Mouse (Mus musculus) liver, embryonic 16.5 days (tissue): ENCODE data around the gene Hoxa7. TPM values are rescaled to one million over a fixed set of nuclear protein-coding genes. Genes with fewer than 3 reads are reported as not detected.

Source experiments
- ATAC-seq: fragments of 200-750 bp; cut with Nextera tagmentation; 2 replicates; pipeline ENCODE4 v1.8.0; 2017; ENCODE audit warnings: low read depth, mild to moderate bottlenecking, moderate number of reproducible peaks, moderate library complexity
- H3K27ac ChIP-seq: fragments of 300-500 bp; sonication (generic); 2 replicates; pipeline ENCODE4 v1.5.1; 2014; ENCODE audit warnings: mild to moderate bottlenecking, low read length
- H3K27me3 ChIP-seq: fragments of 300-500 bp; sonication (generic); 2 replicates; pipeline ENCODE4 v1.6.1; 2014; ENCODE audit warnings: low read depth, low read length, mixed read lengths; ENCODE audit not compliant: control insufficient read depth, insufficient read depth
- H3K36me3 ChIP-seq: fragments of 300-500 bp; sonication (generic); 2 replicates; pipeline ENCODE4 v1.6.1; 2014; ENCODE audit warnings: mild to moderate bottlenecking; ENCODE audit not compliant: control insufficient read depth, insufficient read depth
- H3K4me1 ChIP-seq: fragments of 300-500 bp; sonication (generic); 2 replicates; pipeline ENCODE4 v1.6.1; 2014; ENCODE audit warnings: low read depth, low read length, mixed read lengths; ENCODE audit not compliant: control insufficient read depth
- H3K4me2 ChIP-seq: fragments of 300-500 bp; sonication (generic); 2 replicates; pipeline ENCODE4 v1.6.1; 2014; ENCODE audit warnings: low read depth, low read length, mixed read lengths
- H3K4me3 ChIP-seq: fragments of 300-500 bp; sonication (generic); 2 replicates; pipeline ENCODE4 v1.5.1; 2014; ENCODE audit warnings: low read depth, mild to moderate bottlenecking, low read length
- H3K9ac ChIP-seq: fragments of 300-500 bp; sonication (generic); 2 replicates; pipeline ENCODE4 v1.6.1; 2014; ENCODE audit warnings: low read depth, low read length
- H3K9me3 ChIP-seq: fragments of 300-500 bp; sonication (generic); replicated peaks from 2 replicates; pipeline ENCODE4 v1.6.1; 2016; ENCODE audit warnings: low read length; ENCODE audit not compliant: control insufficient read depth
- WGBS: fragments of 180-500 bp; shearing (Covaris S2); extraction: QIAGEN DNeasy Blood & Tissue Kit; methylation state at CpG from one replicate; pipeline ENCODE4 v1.1.7; 2014; ENCODE audit not compliant: insufficient replicate concordance; 5-methylcytosine and 5-hydroxymethylcytosine counted together
- polyA plus RNA-seq: library from polyadenylated mRNA; unstranded; fragments of >200 nt; fragmentation: Nextera tagmentation; extraction: Ambion mirVana; gene quantifications from 2 replicates; pipeline ENCODE4 v1.2.1, GENCODE M21; 2015

Gene Hoxa7
- polyA plus RNA-seq, 1 experiment from 2014 or later: 0.34 TPM

DNA sequence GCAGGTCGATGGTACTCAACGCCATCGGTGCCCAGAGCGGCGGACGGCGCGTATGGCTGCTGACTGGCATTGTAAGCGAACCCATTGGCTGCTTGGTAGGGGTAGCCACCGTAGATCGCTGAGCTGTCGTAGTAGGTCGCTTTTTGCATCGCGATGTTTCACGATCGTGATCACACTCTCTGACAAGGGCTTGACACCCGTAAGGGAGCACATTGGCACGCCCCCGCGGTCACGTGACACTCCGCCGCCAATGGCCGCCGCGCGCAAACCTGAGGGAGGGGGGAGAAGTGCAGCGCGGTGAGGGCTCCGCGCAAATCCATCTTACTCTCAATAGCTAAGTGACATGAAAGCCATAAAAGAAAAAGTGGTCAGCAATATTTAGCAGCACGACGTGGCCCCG is 49.2 kb downstream of the Hoxa7 start:
- no peaks in the 10 kb centered on the region for H3K9me3 ChIP-seq
- 5% methylated on average over 35 of the region's 35 CpGs for WGBS
- H3K4me1 ChIP-seq: peaks cover 3% of the 10 kb centered on the region; the same call in 1 of the 2 replicates
- H3K9ac ChIP-seq: no peak overlapping the region
- no peak overlapping the region for H3K27ac ChIP-seq
- ATAC-seq: peak; percentile 50
- peak overlapping the region; percentile 32 for H3K4me3 ChIP-seq
- peaks cover 92% of the 10 kb centered on the region for H3K27me3 ChIP-seq
- H3K4me2 ChIP-seq: peak overlapping the region; percentile 34
- H3K36me3 ChIP-seq: no peaks in the 10 kb centered on the region

DNA sequence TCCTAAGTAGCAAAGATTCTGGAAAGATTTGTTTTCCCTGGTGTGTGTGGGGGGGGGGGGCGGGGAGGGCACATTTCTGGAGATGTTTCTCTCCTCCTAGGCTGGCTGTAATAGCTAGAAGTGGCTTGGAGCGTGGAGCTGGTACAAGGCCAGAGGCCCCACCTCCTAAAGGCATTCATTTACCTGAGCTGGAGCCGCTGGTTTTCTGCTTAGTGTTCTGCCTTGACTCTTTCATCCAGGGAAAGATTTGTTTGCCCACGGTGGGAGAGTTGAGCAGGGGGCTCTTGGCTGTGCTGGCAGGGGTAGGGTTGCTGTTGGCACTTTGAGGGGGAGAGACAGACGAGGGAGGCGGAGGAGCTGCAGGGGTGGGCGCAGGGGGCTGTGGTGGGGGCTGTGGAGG is 49.7 kb downstream of the Hoxa7 start:
- H3K9ac ChIP-seq: no peak overlapping the region
- peaks cover 3% of the 10 kb centered on the region; the same call in 1 of the 2 replicates for H3K4me1 ChIP-seq
- no peak overlapping the region for H3K27ac ChIP-seq
- H3K4me3 ChIP-seq: no peak overlapping the region
- H3K36me3 ChIP-seq: no peaks in the 10 kb centered on the region
- H3K27me3 ChIP-seq: peaks cover 92% of the 10 kb centered on the region
- 33% methylated on average over 7 of the region's 7 CpGs for WGBS
- no peaks in the 10 kb centered on the region for H3K9me3 ChIP-seq
- ATAC-seq: no peak
- H3K4me2 ChIP-seq: 0 out of 2 replicates have a peak overlapping the region, but pooled peaks have one; percentile 34

- peaks cover 92% of the 10 kb centered on the region for H3K27me3 ChIP-seq
Measured at GRCm38 (mm10) chr6:52171331-52171730, 50.3 kb downstream of the Hoxa7 start.

GRCm38 (mm10) chr6:52170898-52171223 is 50.8 kb downstream of the Hoxa7 start:
- Histone ChIP-seq H3K4me3 (no peak overlapping the region), H3K9ac (no peak overlapping the region), H3K27ac (no peak overlapping the region), H3K4me2 (no peak overlapping the region), H3K36me3 (no peaks in the 10 kb centered on the region), H3K27me3 (peaks cover 92% of the 10 kb centered on the region), H3K9me3 (no peaks in the 10 kb centered on the region), H3K4me1 (peaks cover 3% of the 10 kb centered on the region; the same call in 1 of the 2 replicates)
- WGBS: 4% methylated on average over 5 of the region's 5 CpGs
- ATAC-seq: no peak

More at GRCm38 (mm10) chr6:52171331-52171730, 50.3 kb downstream of the Hoxa7 start:
- Histone ChIP-seq H3K36me3 (no peaks in the 10 kb centered on the region), H3K9me3 (no peaks in the 10 kb centered on the region), H3K4me3 (no peak overlapping the region), H3K4me1 (peaks cover 3% of the 10 kb centered on the region; the same call in 1 of the 2 replicates), H3K9ac (no peak overlapping the region), H3K4me2 (no peak overlapping the region), H3K27ac (no peak overlapping the region)
- WGBS: 22% methylated on average over 4 of the region's 4 CpGs
- no peak for ATAC-seq

GRCm38 (mm10) chr6:52170166-52170897 is 51.3 kb downstream of the Hoxa7 start:
- Histone ChIP-seq H3K27me3 (peaks cover 92% of the 10 kb centered on the region), H3K4me3 (no peak overlapping the region), H3K9ac (no peak overlapping the region)

DNA sequence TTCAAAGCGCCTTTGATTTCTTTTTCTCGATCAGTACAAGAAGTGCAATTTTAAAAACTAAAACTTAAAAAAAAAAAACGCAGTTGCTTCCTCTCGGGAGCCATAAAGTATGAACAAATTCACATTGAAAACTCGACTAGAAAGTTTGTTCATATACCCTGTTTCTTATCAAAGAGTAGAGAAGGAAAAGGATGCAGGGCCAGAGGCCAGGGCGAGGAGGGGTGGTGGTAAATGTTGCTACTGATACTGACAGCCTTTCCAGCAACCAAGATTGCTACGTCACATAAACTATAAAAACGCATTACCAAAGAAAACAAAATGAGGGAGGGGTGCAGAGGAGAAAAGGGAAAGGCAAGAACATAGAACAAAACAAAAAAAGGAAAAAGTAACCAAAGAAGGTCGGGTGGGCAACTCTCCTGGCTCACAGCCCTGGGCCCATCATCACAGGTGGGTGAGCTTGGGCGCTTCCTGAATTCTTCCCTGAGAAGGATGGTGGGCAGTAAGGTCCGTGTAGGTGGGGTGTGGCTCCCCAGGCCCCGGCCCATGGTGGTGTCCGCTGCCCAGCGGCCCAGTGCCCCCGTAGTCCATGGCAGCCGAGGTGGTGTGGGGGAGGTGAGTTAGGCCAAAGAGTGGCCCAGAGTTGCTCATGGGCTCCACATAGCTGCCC is 52.0 kb downstream of the Hoxa7 start:
- H3K27me3 ChIP-seq: peaks cover 92% of the 10 kb centered on the region
- peaks cover 3% of the 10 kb centered on the region; the same call in 1 of the 2 replicates for H3K4me1 ChIP-seq
- H3K4me3 ChIP-seq: no peak overlapping the region
- no peak for ATAC-seq
- H3K27ac ChIP-seq: no peak overlapping the region
- H3K36me3 ChIP-seq: no peaks in the 10 kb centered on the region
- WGBS: 37% methylated on average over 16 of the region's 16 CpGs
- no peak overlapping the region for H3K9ac ChIP-seq
- no peaks in the 10 kb centered on the region for H3K9me3 ChIP-seq
- no peak overlapping the region for H3K4me2 ChIP-seq

More at GRCm38 (mm10) chr6:52170166-52170897, 51.3 kb downstream of the Hoxa7 start:
- peaks cover 3% of the 10 kb centered on the region; the same call in 1 of the 2 replicates for H3K4me1 ChIP-seq
- no peak overlapping the region for H3K4me2 ChIP-seq
- no peak overlapping the region for H3K27ac ChIP-seq
- H3K36me3 ChIP-seq: no peaks in the 10 kb centered on the region
- ATAC-seq: peak; percentile 77
- whole genome bisulfite sequencing: 16% methylated on average over 40 of the region's 40 CpGs
- no peaks in the 10 kb centered on the region for H3K9me3 ChIP-seq

DNA sequence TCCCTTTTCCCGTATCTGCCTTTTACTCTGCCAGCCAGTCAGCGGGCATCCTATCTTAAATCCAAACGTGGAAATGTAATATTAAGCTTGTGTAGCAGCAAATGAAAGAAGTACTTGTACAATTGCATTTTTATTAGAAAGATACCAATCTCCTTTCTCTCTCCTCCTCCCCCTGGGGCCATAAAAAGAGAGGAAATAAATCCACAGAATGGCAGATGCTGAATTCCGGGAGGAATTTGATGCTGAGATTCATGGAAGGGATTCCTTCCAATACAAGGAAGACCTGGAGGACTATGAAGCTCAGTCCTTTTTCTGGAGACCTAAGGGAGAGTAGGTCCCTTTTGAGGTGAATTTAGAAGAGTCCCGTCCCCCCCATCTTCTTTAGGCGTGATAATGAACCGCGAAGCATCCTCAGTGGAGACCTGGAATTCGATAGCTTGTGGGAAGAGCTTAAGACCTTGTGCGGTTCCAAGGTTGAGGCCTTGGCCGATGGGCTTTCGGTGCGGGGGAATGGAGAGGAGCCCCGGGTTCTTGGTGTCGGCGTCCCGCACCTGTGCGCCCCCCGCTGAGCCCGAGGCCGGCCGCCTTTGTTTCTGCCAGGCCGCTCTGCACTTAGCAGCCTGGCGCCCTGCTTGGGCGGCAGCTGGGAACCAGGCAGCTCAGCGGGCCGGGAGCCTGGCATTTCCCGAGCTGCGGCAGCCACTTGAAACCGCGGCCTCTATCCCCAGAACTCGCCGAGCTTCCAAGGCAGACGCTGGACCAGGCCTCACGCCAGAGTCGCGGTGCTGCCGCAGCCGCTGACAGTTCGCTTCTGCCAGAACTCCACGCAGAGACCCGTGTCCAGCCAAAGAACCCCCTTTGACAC is 53.2 kb downstream of the Hoxa7 start:
- no peak overlapping the region for H3K4me2 ChIP-seq
- WGBS: 29% methylated on average over 42 of the region's 42 CpGs
- H3K27ac ChIP-seq: no peak overlapping the region
- no peaks in the 10 kb centered on the region for H3K9me3 ChIP-seq
- no peaks in the 10 kb centered on the region for H3K36me3 ChIP-seq
- H3K4me3 ChIP-seq: no peak overlapping the region
- peaks cover 3% of the 10 kb centered on the region; the same call in 1 of the 2 replicates for H3K4me1 ChIP-seq
- no peak for ATAC-seq
- H3K9ac ChIP-seq: no peak overlapping the region
- H3K27me3 ChIP-seq: peaks cover 96% of the 10 kb centered on the region

DNA sequence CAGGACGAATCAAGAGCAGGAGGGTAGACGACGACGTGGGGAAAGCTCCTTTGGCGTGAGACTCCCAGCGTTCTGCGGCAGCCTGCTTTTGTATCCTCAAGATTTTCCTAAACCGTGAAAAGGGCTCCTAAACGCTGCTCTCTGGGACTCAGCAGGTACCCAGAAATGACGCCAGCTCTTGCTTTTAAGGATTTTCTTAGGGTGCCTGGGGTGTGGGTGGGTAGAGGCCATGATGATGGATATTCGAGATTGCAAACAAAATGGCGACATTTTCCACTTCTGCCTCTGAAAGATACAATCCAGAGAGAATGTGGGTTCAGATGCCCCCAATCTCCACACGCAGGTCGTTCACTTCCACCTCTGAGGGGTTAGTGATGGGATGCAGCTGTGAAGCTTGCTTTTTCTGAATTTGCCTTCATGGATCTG is 53.9 kb downstream of the Hoxa7 start:
- Histone ChIP-seq H3K4me3 (no peak overlapping the region), H3K9me3 (no peaks in the 10 kb centered on the region), H3K9ac (no peak overlapping the region), H3K36me3 (no peaks in the 10 kb centered on the region), H3K27me3 (peaks cover 97% of the 10 kb centered on the region), H3K4me1 (peaks cover 3% of the 10 kb centered on the region; the same call in 1 of the 2 replicates), H3K27ac (no peak overlapping the region), H3K4me2 (no peak overlapping the region)
- no peak for ATAC-seq
- 34% methylated on average over 14 of the region's 14 CpGs for WGBS
